Mouse (Mus musculus) ovary, postnatal 10 days (tissue): ENCODE measurements around the gene Tsc22d4.

Experiments used
- DNase-seq: peaks from one replicate; pipeline ENCODE4 v3.0.0; 2022; ENCODE audit warnings: low spot score

Tsc22d4 gene

GRCm38 (mm10) chr5:137764609-137765340, 19.2 kb downstream of the Tsc22d4 start:
- no peak for DNase-seq

- DNase-seq, result no peak
These were observed 20.7 kb downstream of the Tsc22d4 start for GRCm38 (mm10) chr5:137766270-137766669.

GRCm38 (mm10) chr5:137768475-137768874, 22.9 kb downstream of the Tsc22d4 start:
- DNase-seq, result no peak

- DNase-seq, result no peak
These were observed 25.2 kb downstream of the Tsc22d4 start for GRCm38 (mm10) chr5:137770709-137771108.

GRCm38 (mm10) chr5:137772755-137773154, 27.2 kb downstream of the Tsc22d4 start:
- no peak for DNase-seq

GRCm38 (mm10) chr5:137775587-137776290, 30.2 kb downstream of the Tsc22d4 start:
- no peak for DNase-seq

GRCm38 (mm10) chr5:137776408-137776918, 30.9 kb downstream of the Tsc22d4 start:
- DNase-seq, result no peak

- DNase-seq, result no peak
These were observed 31.8 kb downstream of the Tsc22d4 start for GRCm38 (mm10) chr5:137777267-137777845.

GRCm38 (mm10) chr5:137778635-137779034, 33.1 kb downstream of the Tsc22d4 start, which contains the start of gene Ppp1r35:
Gene Ppp1r35 (plus strand): TSS chr5:137778849.
- DNase-seq, result peak; percentile 88

GRCm38 (mm10) chr5:137779053-137779933, 33.8 kb downstream of the Tsc22d4 start:
- DNase-seq, result no peak

- DNase-seq, result no peak
These were observed 36.1 kb downstream of the Tsc22d4 start for GRCm38 (mm10) chr5:137781661-137782060.

- DNase-seq, result no peak
These were observed 37.4 kb downstream of the Tsc22d4 start for GRCm38 (mm10) chr5:137782776-137783522.

GRCm38 (mm10) chr5:137783901-137784540, 38.5 kb downstream of the Tsc22d4 start:
- no peak for DNase-seq

GRCm38 (mm10) chr5:137784546-137784945, 39.0 kb downstream of the Tsc22d4 start:
- DNase-seq, result no peak

GRCm38 (mm10) chr5:137785164-137786031, 39.9 kb downstream of the Tsc22d4 start:
- DNase-seq, result peak; percentile 15

- DNase-seq, result peak; percentile 96
These were observed 40.8 kb downstream of the Tsc22d4 start for GRCm38 (mm10) chr5:137786109-137786942.

- peak; percentile 92 for DNase-seq
These were observed 41.8 kb downstream of the Tsc22d4 start, which contains the start of the genes Mepce and Zcwpw1 for GRCm38 (mm10) chr5:137787151-137787928. Gene Mepce (minus strand): TSS chr5:137787655. Gene Zcwpw1 (plus strand): TSS chr5:137787798.

- DNase-seq, result no peak
These were observed 42.6 kb downstream of the Tsc22d4 start for GRCm38 (mm10) chr5:137788171-137788570.
